Mouse (Mus musculus): ENCODE data around the gene Sdad1. TPM values are rescaled to one million over a fixed set of nuclear protein-coding genes. Genes with fewer than 3 reads are reported as not detected.
A peak's percentile ranks its signal among the peaks of the same experiment; 100 is the strongest.
"Not testable (repeated sequence)": the region's sequence is repeated elsewhere in the genome, so short reads cannot be mapped to it uniquely, and the experiment has no call there.

Gene Sdad1
- 21.6 and 32.1 TPM in 2 replicates for total RNA-seq (2015)
- 38.3 and 50.1 TPM in 2 replicates for total RNA-seq (2017)

GRCm38 (mm10) chr5:92309681-92310511 is at the start of gene Sdad1:
Gene Sdad1 (minus strand): TSS chr5:92310479.
- ATAC-seq (ENCODE audit: poor library complexity, severe bottlenecking): peak; percentile 97

- ATAC-seq (ENCODE audit: poor library complexity, severe bottlenecking): no peak
Observed at GRCm38 (mm10) chr5:92358767-92359455, 48.6 kb upstream of the Sdad1 start.

GRCm38 (mm10) chr5:92358033-92358432 is 47.8 kb upstream of the Sdad1 start:
- peak; percentile 39; the same call in 1 of the 2 replicates for ATAC-seq (ENCODE audit: poor library complexity, severe bottlenecking)

- peak; percentile 85 for ATAC-seq (ENCODE audit: poor library complexity, severe bottlenecking)
Observed at GRCm38 (mm10) chr5:92353517-92353916, 43.2 kb upstream of the Sdad1 start.

GRCm38 (mm10) chr5:92352716-92353115 is 42.4 kb upstream of the Sdad1 start:
- ATAC-seq (ENCODE audit: poor library complexity, severe bottlenecking): not testable (repeated sequence)

- ATAC-seq (ENCODE audit: poor library complexity, severe bottlenecking): no peak
Observed at GRCm38 (mm10) chr5:92349731-92350130, 39.5 kb upstream of the Sdad1 start.

- peak; percentile 76 for ATAC-seq (ENCODE audit: poor library complexity, severe bottlenecking)
Observed at GRCm38 (mm10) chr5:92348794-92349413, 38.6 kb upstream of the Sdad1 start, which contains the start of gene Cxcl10. Gene Cxcl10 (minus strand): TSS chr5:92348889.

GRCm38 (mm10) chr5:92345006-92345405 is 34.7 kb upstream of the Sdad1 start:
- ATAC-seq (ENCODE audit: poor library complexity, severe bottlenecking): no peak

GRCm38 (mm10) chr5:92340606-92341005 is 30.3 kb upstream of the Sdad1 start:
- ATAC-seq (ENCODE audit: poor library complexity, severe bottlenecking): no peak

GRCm38 (mm10) chr5:92336743-92337142 is 26.5 kb upstream of the Sdad1 start:
- no peak for ATAC-seq (ENCODE audit: poor library complexity, severe bottlenecking)

GRCm38 (mm10) chr5:92332359-92332840 is 22.1 kb upstream of the Sdad1 start:
- ATAC-seq (ENCODE audit: poor library complexity, severe bottlenecking): 0 out of 2 replicates have a peak, but pooled peaks have one; percentile 39

GRCm38 (mm10) chr5:92331635-92332338 is 21.5 kb upstream of the Sdad1 start, which contains the start of gene Art3:
Gene Art3 (plus strand): TSS chr5:92331827.
- ATAC-seq (ENCODE audit: poor library complexity, severe bottlenecking): peak; percentile 40

- ATAC-seq (ENCODE audit: poor library complexity, severe bottlenecking): peak; percentile 55
Observed at GRCm38 (mm10) chr5:92331122-92331521, 20.8 kb upstream of the Sdad1 start.

GRCm38 (mm10) chr5:92327929-92328328 is 17.6 kb upstream of the Sdad1 start, which contains the start of gene Cxcl9:
Gene Cxcl9 (minus strand): TSS chr5:92328079.
- no peak for ATAC-seq (ENCODE audit: poor library complexity, severe bottlenecking)

- peak; percentile 26; the same call in 1 of the 2 replicates for ATAC-seq (ENCODE audit: poor library complexity, severe bottlenecking)
Observed at GRCm38 (mm10) chr5:92327367-92327766, 17.1 kb upstream of the Sdad1 start.

- no peak for ATAC-seq (ENCODE audit: poor library complexity, severe bottlenecking)
Observed at GRCm38 (mm10) chr5:92323264-92323663, 13.0 kb upstream of the Sdad1 start.

- ATAC-seq (ENCODE audit: poor library complexity, severe bottlenecking): no peak
Observed at GRCm38 (mm10) chr5:92322612-92323011, 12.3 kb upstream of the Sdad1 start.

- ATAC-seq (ENCODE audit: poor library complexity, severe bottlenecking): no peak
Observed at GRCm38 (mm10) chr5:92321631-92322400, 11.5 kb upstream of the Sdad1 start.

- peak; percentile 73 for ATAC-seq (ENCODE audit: poor library complexity, severe bottlenecking)
Observed at GRCm38 (mm10) chr5:92318596-92318995, 8.3 kb upstream of the Sdad1 start.

GRCm38 (mm10) chr5:92318119-92318518 is 7.8 kb upstream of the Sdad1 start:
- peak; percentile 90 for ATAC-seq (ENCODE audit: poor library complexity, severe bottlenecking)

Measured in megakaryocyte, adult 5-6 weeks (primary cell).